Mouse (Mus musculus) ES-CJ7 (cell line): ENCODE measurements around the gene Thtpa.

Source experiments
- DNase-seq: peaks from one replicate; pipeline ENCODE4 v3.0.0; 2011; ENCODE audit warnings: low read depth, low spot score

Gene Thtpa

GRCm38 (mm10) chr14:55077481-55078365 lies 16.9 kb upstream of the Thtpa start:
- peak; percentile 89 for DNase-seq

- no peak for DNase-seq
Measured at GRCm38 (mm10) chr14:55078366-55078989, 16.1 kb upstream of the Thtpa start.

GRCm38 (mm10) chr14:55079214-55079970 lies 15.2 kb upstream of the Thtpa start:
- peak; percentile 91 for DNase-seq

GRCm38 (mm10) chr14:55081105-55081504 lies 13.5 kb upstream of the Thtpa start:
- DNase-seq: peak; percentile 63

GRCm38 (mm10) chr14:55083481-55083880 lies 11.1 kb upstream of the Thtpa start:
- no peak for DNase-seq

- DNase-seq: peak; percentile 88
Measured at GRCm38 (mm10) chr14:55085324-55086008, 9.1 kb upstream of the Thtpa start.

GRCm38 (mm10) chr14:55086009-55086514 lies 8.5 kb upstream of the Thtpa start:
- DNase-seq: peak; percentile 100

- DNase-seq: peak; percentile 81
Measured at GRCm38 (mm10) chr14:55089199-55089947, 5.2 kb upstream of the Thtpa start.

- no peak for DNase-seq
Measured at GRCm38 (mm10) chr14:55091209-55091865, 3.2 kb upstream of the Thtpa start.

- DNase-seq: peak; percentile 97
Measured at GRCm38 (mm10) chr14:55092011-55092577, 2.5 kb upstream of the Thtpa start, which contains the start of gene Zfhx2. Zfhx2 (minus strand) TSS chr14:55092324.

GRCm38 (mm10) chr14:55093927-55094326 lies 657 bp upstream of the Thtpa start:
- peak; percentile 85 for DNase-seq

GRCm38 (mm10) chr14:55095263-55095662 lies 679 bp downstream of the Thtpa start:
- no peak for DNase-seq

- DNase-seq: no peak
Measured at GRCm38 (mm10) chr14:55095671-55096070, 1.1 kb downstream of the Thtpa start.

- DNase-seq: no peak
Measured at GRCm38 (mm10) chr14:55096573-55097087, 2.0 kb downstream of the Thtpa start.

GRCm38 (mm10) chr14:55097646-55098045 lies 3.1 kb downstream of the Thtpa start:
- DNase-seq: no peak

GRCm38 (mm10) chr14:55098067-55098466 lies 3.5 kb downstream of the Thtpa start:
- peak; percentile 82 for DNase-seq

- DNase-seq: peak; percentile 70
Measured at GRCm38 (mm10) chr14:55101592-55101991, 7.0 kb downstream of the Thtpa start.

- DNase-seq: no peak
Measured at GRCm38 (mm10) chr14:55102253-55102785, 7.7 kb downstream of the Thtpa start.

- no peak for DNase-seq
Measured at GRCm38 (mm10) chr14:55104365-55104764, 9.8 kb downstream of the Thtpa start.
